Mouse (Mus musculus) embryonic facial prominence, embryonic 11.5 days (tissue): ENCODE results near the gene Gnb2. TPM values are rescaled to one million over a fixed set of nuclear protein-coding genes. Genes with fewer than 3 reads are reported as not detected.

Experiments
- ATAC-seq: fragments of 200-750 bp; cut with Nextera tagmentation; replicated peaks from 2 replicates; pipeline ENCODE4 v1.8.0; 2017; ENCODE audit warnings: low read depth; ENCODE audit not compliant: insufficient number of reproducible peaks, low FRiP score, low TSS enrichment
- DNase-seq: peaks from one replicate; pipeline ENCODE4 v3.0.0-alpha.2; 2015; ENCODE audit warnings: low spot score
- H3K27ac ChIP-seq: fragments of 300-500 bp; sonication (generic); replicated peaks from 2 replicates; pipeline ENCODE4 v1.5.1; 2014; ENCODE audit warnings: mild to moderate bottlenecking, low read depth, low read length, control low read depth
- H3K27me3 ChIP-seq: fragments of 300-500 bp; sonication (generic); 2 replicates; pipeline ENCODE4 v1.6.1; 2014; ENCODE audit warnings: mild to moderate bottlenecking, low read length, moderate library complexity, mixed read lengths; ENCODE audit not compliant: control insufficient read depth, insufficient read depth
- H3K36me3 ChIP-seq: fragments of 300-500 bp; sonication (generic); replicated peaks from 2 replicates; pipeline ENCODE4 v1.6.1; 2014; ENCODE audit warnings: low read depth, mild to moderate bottlenecking, low read length, moderate library complexity, mixed read lengths; ENCODE audit not compliant: control insufficient read depth, insufficient read depth
- H3K4me1 ChIP-seq: fragments of 300-500 bp; sonication (generic); 2 replicates; pipeline ENCODE4 v1.6.1; 2014; ENCODE audit warnings: low read length, mixed read lengths; ENCODE audit not compliant: control insufficient read depth, insufficient read depth
- H3K4me2 ChIP-seq: fragments of 300-500 bp; sonication (generic); 2 replicates; pipeline ENCODE4 v1.6.1; 2014; ENCODE audit warnings: low read depth, mild to moderate bottlenecking, control low read depth, low read length, moderate library complexity
- H3K4me3 ChIP-seq: fragments of 300-500 bp; sonication (generic); 2 replicates; pipeline ENCODE4 v1.5.1; 2014; ENCODE audit warnings: low read depth, low read length, control low read depth
- H3K9ac ChIP-seq: fragments of 300-500 bp; sonication (generic); replicated peaks from 2 replicates; pipeline ENCODE4 v1.6.1; 2014; ENCODE audit warnings: mild to moderate bottlenecking, control low read depth, low read length
- H3K9me3 ChIP-seq: fragments of 300-500 bp; sonication (generic); replicated peaks from 2 replicates; pipeline ENCODE4 v1.6.1; 2016; ENCODE audit warnings: mild to moderate bottlenecking, low read length, inconsistent platforms, mixed read lengths; ENCODE audit not compliant: control insufficient read depth
- WGBS: fragments of 180-500 bp; shearing (Covaris S2); extraction: QIAGEN DNeasy Blood & Tissue Kit; methylation state at CpG from one replicate; pipeline ENCODE4 v1.1.7; 2014; 5-methylcytosine and 5-hydroxymethylcytosine counted together
- polyA plus RNA-seq: library from polyadenylated mRNA; unstranded; fragments of >200 nt; fragmentation: Nextera tagmentation; extraction: Ambion mirVana; gene quantifications from 2 replicates; pipeline ENCODE4 v1.2.1, GENCODE M21; 2014

The Gnb2 gene
- polyA plus RNA-seq, 1 experiment from 2014 or later: 367 TPM

- 86% methylated on average over 8 of the region's 8 CpGs for WGBS
- no peaks in the 10 kb centered on the region for H3K4me1 ChIP-seq
- no peaks in the 10 kb centered on the region for H3K9me3 ChIP-seq
- H3K27ac ChIP-seq: no peak overlapping the region
- H3K4me2 ChIP-seq: no peak overlapping the region
- ATAC-seq (no peak), DNase-seq (no peak)
- H3K36me3 ChIP-seq: peaks cover 58% of the 10 kb centered on the region
- no peak overlapping the region for H3K4me3 ChIP-seq
- no peaks in the 10 kb centered on the region for H3K27me3 ChIP-seq
- no peak overlapping the region for H3K9ac ChIP-seq
These were observed 9.1 kb downstream of the Gnb2 start for GRCm38 (mm10) chr5:137524251-137524515.

GRCm38 (mm10) chr5:137523396-137524250 is 9.7 kb downstream of the Gnb2 start:
- H3K27me3 ChIP-seq: no peaks in the 10 kb centered on the region
- WGBS: 81% methylated on average over 25 of the region's 25 CpGs
- DNase-seq (no peak), ATAC-seq (no peak)
- H3K36me3 ChIP-seq: peaks cover 55% of the 10 kb centered on the region
- H3K9ac ChIP-seq: no peak overlapping the region
- no peak overlapping the region for H3K4me2 ChIP-seq
- H3K9me3 ChIP-seq: no peaks in the 10 kb centered on the region
- H3K27ac ChIP-seq: no peak overlapping the region
- H3K4me1 ChIP-seq: no peaks in the 10 kb centered on the region
- H3K4me3 ChIP-seq: no peak overlapping the region

- 70% methylated on average over 11 of the region's 11 CpGs for WGBS
- ATAC-seq (no peak), DNase-seq (no peak)
- no peak overlapping the region for H3K9ac ChIP-seq
- no peak overlapping the region for H3K27ac ChIP-seq
- H3K4me2 ChIP-seq: no peak overlapping the region
- H3K9me3 ChIP-seq: no peaks in the 10 kb centered on the region
- H3K27me3 ChIP-seq: no peaks in the 10 kb centered on the region
- no peaks in the 10 kb centered on the region for H3K4me1 ChIP-seq
- no peak overlapping the region for H3K4me3 ChIP-seq
- H3K36me3 ChIP-seq: peaks cover 50% of the 10 kb centered on the region
These were observed 10.6 kb downstream of the Gnb2 start for GRCm38 (mm10) chr5:137522711-137523110.

DNA sequence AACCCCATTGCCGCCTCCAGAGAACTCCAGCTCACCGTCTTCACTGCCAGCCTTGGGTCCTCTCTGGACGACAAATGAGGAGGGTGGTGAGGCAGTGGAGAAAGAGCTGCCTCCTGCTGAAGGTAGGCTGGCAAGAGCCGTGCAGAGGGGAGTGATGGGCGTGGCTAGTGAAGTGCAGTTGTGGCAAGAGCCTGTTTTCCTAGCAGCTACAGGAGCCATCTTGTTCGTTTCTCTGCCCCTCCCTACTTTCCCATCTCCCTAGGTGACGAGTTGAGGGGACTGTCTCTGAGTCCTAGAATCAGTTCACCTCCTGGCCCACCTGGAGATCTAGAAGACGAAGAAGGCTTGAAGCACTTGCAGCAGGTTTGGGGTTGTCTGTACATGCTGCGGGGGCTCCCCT is 11.4 kb downstream of the Gnb2 start:
- peaks cover 50% of the 10 kb centered on the region for H3K36me3 ChIP-seq
- H3K4me3 ChIP-seq: no peak overlapping the region
- ATAC-seq (no peak), DNase-seq (no peak)
- no peak overlapping the region for H3K9ac ChIP-seq
- no peaks in the 10 kb centered on the region for H3K9me3 ChIP-seq
- 84% methylated on average over 9 of the region's 9 CpGs for WGBS
- H3K27ac ChIP-seq: no peak overlapping the region
- no peaks in the 10 kb centered on the region for H3K27me3 ChIP-seq
- no peak overlapping the region for H3K4me2 ChIP-seq
- no peaks in the 10 kb centered on the region for H3K4me1 ChIP-seq

DNA sequence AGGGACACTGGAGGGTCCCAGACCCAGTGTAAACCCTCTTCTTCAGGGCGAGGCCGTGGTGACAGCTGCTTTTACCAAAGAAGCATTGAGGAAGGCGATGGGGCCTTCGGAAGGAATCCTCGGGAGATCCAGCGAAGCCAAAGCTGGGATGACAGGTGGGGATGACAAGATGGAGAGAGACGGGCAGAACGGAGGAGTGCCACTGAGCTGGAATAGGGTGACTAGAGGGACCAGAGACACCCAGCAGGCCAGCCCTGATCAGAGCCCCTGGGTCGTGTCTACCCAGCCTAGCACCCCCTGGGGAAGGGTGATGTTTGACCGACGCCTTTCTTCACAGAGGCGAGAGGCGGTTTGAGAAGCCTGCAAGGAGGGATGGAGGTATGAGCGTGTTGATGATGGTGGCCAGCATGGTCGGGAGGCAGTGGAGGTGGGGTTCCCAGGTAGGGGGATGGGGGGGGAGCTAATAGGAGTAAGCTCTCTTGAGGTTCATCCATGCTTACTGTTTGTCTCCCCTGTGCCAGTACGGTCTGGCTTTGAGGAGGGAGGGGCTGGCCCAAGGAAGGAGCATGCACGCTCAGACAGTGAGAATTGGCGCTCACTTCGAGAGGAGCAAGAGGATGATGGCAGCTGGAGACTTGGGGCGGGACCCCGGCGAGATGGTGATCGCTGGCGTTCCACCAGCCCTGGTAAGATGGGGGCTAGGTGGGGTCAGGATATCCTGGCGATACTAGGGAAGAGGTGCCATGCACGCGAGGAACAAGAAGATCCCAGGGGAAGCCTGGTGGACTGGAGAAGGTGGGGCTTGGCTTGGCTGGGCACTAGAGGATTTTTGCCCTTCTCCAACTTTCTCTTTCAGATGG is 13.4 kb downstream of the Gnb2 start:
- DNase-seq (no peak), ATAC-seq (no peak)
- Histone ChIP-seq H3K4me2 (no peak overlapping the region), H3K9ac (no peak overlapping the region), H3K9me3 (no peaks in the 10 kb centered on the region), H3K27me3 (no peaks in the 10 kb centered on the region), H3K27ac (no peak overlapping the region), H3K4me1 (no peaks in the 10 kb centered on the region), H3K4me3 (no peak overlapping the region), H3K36me3 (peaks cover 45% of the 10 kb centered on the region)
- WGBS: 91% methylated on average over 27 of the region's 27 CpGs

GRCm38 (mm10) chr5:137518436-137518835 is 14.9 kb downstream of the Gnb2 start, which contains the start of gene Gigyf1:
Gene Gigyf1 (plus strand): TSS chr5:137518548.
- 0 out of 2 replicates have a peak, but pooled peaks have one; percentile 24 for ATAC-seq

GRCm38 (mm10) chr5:137514811-137515210 is 18.5 kb downstream of the Gnb2 start:
- ATAC-seq (no peak), DNase-seq (no peak)
- Histone ChIP-seq H3K27me3 (no peaks in the 10 kb centered on the region), H3K9ac (no peak overlapping the region), H3K9me3 (no peaks in the 10 kb centered on the region), H3K4me2 (no peak overlapping the region), H3K4me1 (peaks cover 1% of the 10 kb centered on the region; the same call in 1 of the 2 replicates), H3K36me3 (peaks cover 6% of the 10 kb centered on the region), H3K4me3 (no peak overlapping the region), H3K27ac (no peak overlapping the region)
- WGBS: 94% methylated on average over 3 of the region's 3 CpGs

More at GRCm38 (mm10) chr5:137518436-137518835, 14.9 kb downstream of the Gnb2 start, which contains the start of gene Gigyf1:
- Histone ChIP-seq H3K9me3 (no peaks in the 10 kb centered on the region), H3K4me2 (no peak within 1 kb of the TSS), H3K27ac (no peak within 1 kb of the TSS), H3K4me1 (no peaks in the 10 kb centered on the region; the same call in 1 of the 2 replicates), H3K36me3 (peaks cover 32% of the 10 kb centered on the region), H3K4me3 (no peak within 1 kb of the TSS), H3K9ac (no peak within 1 kb of the TSS), H3K27me3 (no peaks in the 10 kb centered on the region)
- WGBS: 78% methylated on average over 5 of the region's 5 CpGs
- DNase-seq: peak; percentile 45
